Mouse (Mus musculus): ENCODE measurements around the gene Rab14.

DNA sequence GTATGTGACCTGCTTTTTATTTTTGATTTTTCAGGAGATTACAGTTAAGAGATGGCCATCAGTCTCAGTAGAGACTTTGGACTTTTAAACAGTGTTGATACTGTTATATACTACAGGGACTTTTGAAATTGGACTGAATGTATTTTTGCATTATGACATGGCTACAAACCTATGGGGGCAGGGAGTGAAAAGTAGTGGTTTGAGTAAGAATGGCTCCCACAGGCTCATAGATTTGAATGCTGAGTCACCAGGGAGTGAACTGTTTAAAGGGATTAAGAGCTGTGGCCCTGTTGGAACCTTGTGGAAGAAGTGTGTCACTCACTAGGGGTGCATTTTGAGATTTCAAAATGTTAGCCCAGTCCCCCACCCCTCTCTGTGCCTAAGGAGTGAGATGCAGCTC lies 2.8 kb upstream of the Rab14 start:
- no peak for TF ChIP-seq GATA1 (IDR thresholded peaks at IDR 0.05; ENCODE audit: borderline replicate concordance, low read length)
- TF ChIP-seq FLI1 (IDR thresholded peaks at IDR 0.05; ENCODE audit: low read length), result no peak

Data from megakaryocyte, embryonic 14.5 days (primary cell).